Mouse (Mus musculus) gastrocnemius, postnatal 10 days (tissue): ENCODE results near the gene Chd5. TPM values are rescaled to one million over a fixed set of nuclear protein-coding genes. Genes with fewer than 3 reads are reported as not detected.

ENCODE experiments used
- DNase-seq: peaks from one replicate; pipeline ENCODE4 v3.0.0; 2021; ENCODE audit warnings: mixed read lengths
- total RNA-seq, 2 experiments: library from RNA; stranded (reverse); gene quantifications; 2 replicates each; pipeline ENCODE4 v1.2.3; 2021

Chd5 gene
- total RNA-seq, 2 experiments from 2014 or later, result 0.36 to 0.56 TPM

DNA sequence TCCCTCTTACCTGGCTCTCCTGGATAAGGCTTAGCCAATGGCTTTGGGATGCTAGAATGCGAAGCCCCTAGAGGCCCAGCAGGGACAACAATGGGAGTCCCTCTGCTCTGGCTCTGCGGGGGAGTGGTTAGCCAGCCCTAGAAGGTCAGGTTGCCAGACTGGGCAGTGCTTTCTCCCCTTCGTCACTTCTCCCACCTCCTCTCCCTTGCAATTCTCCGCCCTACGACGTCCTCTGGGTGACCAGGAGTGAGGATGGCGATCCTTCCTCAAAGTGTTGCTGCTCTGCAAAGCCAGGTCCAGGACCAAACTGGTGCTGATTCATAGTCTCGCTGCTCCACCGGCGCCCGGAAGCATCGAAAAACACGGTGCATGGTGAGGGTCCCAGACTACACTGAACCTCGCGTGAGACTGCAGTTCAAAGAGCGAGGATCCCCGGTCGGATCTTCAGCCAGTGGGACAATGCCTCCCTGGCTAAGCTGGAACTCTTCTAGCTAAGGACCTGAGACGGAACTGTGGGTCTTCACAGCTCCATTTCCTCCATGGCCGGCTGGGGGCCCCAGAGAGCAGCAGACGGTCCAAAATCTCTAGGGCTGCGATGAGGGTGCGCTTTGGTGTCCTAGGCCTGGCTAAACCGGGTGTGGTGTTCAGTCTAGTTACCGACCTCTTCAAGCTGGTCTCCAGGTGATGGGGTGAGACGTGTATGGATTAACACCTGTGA is 19.8 kb upstream of the Chd5 start, which contains the start of gene Rnf207:
TSS of gene Rnf207 (minus strand) at position 477 of the 718 bp plus-strand sequence.
- peak; percentile 50 for DNase-seq

DNA sequence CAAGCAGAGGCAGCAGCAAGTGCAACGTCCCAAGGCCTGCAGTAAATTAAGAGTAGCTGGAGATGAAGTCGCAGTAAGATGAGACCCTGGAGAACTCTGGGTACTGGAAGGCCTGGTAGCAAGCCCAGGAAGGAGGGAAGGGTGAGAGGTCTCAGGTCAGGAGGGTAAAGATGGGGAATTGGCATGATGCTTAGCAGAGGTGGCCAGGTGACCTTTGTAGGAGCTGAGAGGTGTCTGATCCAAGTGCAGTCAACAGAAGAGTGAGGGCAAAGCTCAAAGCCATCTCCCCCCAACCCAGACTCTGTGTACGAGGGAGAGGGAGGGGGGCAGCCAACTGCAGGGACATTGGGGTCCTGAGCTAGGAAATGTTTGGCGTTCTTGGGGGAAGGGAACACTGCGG is 17.0 kb upstream of the Chd5 start:
- DNase-seq, result no peak

DNA sequence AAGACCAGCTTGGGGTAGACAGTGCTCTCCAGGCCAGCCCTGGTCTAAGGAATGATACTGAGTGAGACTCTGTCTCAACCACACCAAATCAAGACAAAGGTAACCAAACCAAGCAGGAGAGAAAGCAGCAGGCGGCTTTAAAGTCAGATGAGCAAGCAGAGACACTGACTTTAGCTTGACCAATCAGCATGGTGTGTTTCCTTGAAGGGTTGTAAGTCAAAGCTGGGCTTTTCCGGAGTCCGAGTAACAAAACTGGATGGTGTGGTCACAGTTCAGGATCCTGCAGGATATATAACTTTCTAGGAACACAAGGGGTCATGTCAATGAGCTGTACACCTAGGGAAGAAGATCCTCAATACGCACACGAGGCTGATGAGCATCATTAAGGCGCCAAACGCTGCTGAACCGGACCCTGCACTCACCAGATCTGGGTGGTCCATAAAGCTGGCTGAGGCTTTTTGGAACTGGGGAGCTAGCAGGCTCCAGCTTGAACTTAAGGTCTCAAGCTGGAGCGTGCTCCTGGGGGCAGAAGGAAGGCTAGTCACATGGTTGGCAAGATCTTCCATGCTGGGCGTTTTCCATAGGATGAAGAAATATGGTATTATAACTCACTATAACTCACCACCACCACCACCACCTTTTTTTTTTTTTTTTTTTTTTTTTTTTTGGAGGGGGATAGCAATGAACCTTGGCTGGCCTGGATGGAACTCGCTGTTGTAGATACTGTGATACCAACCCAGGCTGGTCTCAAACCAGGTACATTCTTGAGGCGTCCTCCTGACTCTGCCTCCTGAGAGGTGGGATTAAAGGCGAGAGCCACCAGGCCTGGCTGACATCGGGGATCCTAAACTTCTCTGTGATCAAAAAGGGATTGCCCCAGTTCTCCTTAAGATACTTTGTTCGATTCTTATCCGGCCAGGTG is 13.5 kb upstream of the Chd5 start:
- DNase-seq, result no peak

DNA sequence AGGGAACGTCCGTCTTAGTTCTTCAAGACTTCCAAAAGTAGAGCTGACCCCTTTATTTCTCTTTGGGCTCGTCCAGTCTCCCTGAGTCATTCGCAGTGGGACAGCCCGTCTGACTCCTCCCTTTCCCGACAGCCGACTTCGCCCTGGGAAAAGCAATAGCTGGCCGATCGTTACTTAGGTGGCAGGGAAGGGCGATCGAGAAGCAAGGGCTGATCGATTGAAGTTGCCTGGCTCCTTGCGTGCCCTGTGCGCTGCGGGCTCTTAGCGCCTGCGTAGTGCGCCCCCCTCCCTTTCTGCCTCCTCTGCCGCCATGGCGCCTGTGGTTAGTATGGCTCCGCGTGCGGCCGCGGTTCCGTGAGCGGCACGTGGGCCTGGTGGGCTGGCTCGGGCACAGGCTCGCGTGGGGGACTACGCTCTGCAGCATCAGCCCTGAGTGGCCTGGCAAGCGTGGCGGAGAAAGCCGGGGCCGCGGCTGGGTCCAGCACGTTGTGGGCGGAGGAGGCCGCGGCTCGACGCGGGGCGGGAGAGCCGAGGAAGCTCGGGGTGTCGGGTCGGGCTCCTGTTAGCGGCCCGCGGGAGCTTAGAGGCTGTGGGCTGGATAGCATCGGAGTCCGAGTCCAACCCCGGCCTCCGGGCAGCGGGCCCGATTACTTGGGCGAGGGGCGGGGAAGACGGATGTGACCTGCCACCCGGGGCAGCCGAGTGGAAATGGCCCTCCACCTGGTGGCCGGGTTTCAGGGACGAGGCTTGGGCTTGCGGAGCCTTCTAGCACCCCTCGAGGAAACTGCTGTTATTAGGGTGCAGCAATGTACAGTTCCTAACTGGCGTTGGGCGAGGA is 12.7 kb upstream of the Chd5 start, which contains the start of gene Rpl22:
TSS of gene Rpl22 (plus strand) at position 169 of the 838 bp plus-strand sequence.
- peak; percentile 86 for DNase-seq

DNA sequence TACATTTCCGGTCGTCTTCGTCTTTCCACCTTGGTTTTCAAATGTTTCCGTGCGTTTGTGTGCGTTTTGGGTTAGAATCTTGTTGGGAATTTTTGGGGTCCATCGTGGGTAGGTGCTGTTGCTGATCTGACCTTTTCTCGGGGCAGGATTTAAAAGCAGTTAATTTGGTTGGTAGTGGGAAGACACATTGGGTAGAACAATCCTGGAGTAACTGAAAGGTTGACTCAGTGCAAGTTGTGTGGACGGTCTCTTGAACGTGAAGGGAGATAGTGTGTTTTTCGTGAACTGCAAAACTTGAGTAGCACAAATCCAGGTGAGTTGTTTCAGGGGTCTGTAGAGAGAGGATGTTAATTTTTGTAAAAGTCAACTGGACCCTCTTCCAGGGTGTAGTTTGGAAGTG is 11.9 kb upstream of the Chd5 start:
- no peak for DNase-seq

DNA sequence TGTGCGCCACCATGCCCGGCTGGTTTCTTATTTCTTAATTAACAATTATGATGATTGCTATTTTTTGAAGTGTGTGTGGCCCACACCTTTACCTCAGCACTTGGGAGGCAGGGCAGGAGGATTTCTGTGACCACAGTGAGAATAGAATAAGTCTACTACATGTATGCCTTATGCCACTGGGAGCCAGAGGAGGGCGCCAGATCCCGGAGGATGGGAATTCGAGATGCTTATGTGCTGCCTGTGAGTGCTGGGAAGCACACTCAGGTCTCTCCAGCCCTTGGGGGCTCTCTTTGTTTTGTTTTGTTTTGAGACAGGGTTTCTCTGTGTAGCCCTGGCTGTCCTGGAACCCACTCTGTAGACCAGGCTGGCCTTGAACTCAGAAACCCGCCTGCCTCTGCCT is 9.8 kb upstream of the Chd5 start:
- peak; percentile 50 for DNase-seq

DNA sequence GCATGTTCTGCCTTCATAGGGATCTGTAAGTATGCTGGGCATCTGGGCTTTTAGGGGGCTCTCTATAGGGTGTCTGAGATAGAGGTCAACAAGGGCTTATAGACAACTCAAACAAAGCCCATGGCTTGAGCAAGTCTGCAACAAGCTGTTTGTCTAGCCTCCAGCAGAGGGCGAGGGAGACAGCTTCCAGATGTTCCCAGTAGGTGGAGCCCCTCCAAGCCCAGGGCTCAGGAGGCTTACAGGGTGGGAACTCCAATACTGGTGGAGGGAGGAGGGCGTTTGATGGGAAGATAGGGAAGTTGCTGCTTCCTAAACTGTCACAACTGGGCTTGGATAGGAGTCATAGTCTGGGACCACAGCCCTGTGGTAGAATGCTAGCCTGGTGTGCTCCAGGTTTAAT is 5.5 kb upstream of the Chd5 start:
- peak; percentile 73 for DNase-seq

DNA sequence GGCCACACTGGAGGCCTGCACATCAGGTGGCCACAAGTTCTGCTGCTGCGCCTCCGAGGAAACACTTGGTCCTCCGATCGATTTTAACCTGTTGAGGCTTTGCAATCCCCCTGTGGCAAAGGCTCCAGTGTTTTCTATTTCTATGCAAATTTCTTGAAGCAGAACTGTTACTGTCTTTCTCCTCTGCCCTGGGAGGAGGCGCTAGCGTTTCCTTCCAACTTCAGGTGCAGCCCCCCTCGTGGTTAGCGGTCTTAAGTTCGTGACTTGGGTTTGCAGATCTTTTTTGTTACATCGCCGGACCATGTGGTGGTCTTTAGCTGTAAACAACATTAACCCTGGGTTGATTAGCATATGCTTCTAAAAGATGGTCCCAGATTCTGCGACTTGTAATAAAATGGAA is 4.9 kb upstream of the Chd5 start:
- no peak for DNase-seq

DNA sequence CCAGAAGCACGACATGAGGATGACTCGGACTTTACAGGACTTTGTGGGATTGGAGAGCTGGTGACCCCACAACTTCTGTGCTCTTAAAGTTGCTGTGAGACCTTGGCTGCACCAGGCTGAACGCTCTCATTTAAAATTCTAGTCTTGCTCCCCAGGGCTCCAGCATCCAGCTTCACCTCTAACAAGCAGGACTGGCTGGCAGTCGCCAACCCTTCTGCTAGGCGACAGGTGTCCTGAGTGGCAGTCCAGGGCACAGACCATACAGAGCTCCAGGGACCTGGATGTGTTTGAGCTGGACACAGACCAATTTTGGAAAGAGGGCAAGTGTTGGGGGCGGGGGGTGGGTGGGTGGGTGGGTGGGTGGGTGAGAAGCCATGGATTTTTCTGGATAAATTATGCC is 679 bp upstream of the Chd5 start:
- no peak for DNase-seq

DNA sequence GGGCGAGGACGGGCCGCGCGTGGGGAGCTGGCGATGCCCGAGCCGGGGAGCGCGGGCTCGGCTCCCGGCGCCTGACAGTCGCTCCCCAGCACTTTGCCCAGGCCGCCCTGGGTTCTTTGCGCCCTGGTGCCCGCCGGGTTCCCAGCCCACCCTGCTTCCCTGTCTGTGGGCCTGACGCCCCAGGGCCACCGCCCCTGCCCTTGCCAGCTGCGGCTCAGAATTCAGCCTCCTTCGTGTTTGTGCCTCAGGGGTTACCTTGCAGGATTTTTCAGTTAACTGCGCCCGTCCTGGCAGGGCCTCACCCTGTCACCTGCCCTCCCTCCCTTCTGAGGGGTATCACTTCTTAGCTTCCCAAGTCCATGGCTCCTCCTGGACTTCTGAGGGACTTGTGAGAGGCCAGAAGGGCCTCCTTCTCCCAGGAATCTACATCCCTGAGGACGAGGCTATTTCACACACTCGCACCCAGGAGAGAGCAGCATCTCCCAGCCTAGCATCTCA is 891 bp downstream of the Chd5 start:
- DNase-seq, result no peak

DNA sequence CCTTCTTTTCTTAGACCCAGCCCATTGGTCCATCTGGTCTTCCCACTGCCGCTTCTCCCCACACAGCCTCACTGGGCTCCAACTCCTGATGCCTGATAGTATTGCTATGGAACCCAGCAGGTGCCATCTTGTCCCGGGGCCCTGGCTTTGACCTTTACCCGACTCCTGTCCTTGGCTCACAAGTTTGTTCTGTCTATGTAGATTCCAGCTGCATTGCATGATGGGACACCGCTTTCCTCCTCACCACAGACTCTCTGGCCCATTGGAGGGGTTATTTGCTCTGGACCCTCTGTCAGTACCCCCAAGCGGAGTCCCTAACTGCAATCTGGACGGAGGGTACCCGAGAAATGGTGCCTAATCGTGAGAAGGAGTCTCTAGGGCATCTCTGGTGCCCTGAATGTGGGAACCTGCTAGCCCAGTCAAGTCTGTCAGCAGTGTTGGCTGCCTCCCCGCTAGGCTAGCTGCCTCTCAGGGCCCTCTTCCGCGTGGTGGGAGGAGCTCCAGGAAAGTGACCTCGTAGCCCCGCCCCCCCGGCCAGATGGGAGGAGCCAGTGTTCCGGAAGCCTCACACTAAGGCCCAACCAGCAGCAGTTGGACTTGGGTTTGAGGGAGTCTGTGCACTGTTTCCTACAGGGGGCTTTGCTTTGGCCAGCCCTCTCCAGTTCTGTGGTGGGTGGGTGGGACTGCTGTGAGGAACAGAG is 2.3 kb downstream of the Chd5 start:
- no peak for DNase-seq

DNA sequence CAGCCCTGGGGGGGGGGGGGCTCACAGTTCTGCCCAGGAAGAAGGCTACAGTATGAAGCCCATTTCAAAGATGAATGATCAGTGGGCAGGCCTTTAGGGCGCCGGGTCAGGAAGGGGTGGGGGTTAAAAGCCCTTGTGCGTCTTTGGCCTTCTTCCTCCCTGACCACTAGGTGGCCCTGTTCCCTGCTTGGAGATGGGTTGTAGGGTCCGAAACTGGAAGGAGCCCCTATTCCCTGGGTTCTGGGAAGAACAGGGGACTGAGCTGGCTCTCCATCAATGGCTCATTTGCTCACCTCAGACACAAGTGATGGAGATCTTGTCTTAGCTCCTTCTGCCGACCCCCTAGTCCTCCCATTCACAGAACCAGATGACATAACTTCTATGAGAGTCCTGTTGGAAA is 4.8 kb downstream of the Chd5 start:
- no peak for DNase-seq

DNA sequence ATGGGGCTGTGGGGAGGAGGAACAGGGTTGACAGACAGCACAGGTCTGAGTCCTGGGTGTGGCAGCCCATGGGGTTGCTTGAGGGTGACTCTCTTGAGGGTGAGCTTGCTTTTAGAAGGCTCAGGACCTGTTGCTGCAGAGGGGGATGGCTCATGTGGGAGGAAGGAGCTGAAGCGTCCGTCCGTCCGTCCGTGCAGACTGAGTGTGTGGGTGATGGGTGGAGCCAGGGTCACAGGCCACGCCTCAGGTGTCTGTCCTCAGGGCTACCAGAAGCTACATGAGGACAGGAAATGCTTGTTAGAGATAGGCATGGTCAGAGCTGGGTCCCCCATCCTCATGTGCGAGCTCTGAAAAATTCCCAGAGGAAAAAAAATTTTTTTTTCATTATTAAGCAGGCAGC is 6.2 kb downstream of the Chd5 start:
- no peak for DNase-seq

DNA sequence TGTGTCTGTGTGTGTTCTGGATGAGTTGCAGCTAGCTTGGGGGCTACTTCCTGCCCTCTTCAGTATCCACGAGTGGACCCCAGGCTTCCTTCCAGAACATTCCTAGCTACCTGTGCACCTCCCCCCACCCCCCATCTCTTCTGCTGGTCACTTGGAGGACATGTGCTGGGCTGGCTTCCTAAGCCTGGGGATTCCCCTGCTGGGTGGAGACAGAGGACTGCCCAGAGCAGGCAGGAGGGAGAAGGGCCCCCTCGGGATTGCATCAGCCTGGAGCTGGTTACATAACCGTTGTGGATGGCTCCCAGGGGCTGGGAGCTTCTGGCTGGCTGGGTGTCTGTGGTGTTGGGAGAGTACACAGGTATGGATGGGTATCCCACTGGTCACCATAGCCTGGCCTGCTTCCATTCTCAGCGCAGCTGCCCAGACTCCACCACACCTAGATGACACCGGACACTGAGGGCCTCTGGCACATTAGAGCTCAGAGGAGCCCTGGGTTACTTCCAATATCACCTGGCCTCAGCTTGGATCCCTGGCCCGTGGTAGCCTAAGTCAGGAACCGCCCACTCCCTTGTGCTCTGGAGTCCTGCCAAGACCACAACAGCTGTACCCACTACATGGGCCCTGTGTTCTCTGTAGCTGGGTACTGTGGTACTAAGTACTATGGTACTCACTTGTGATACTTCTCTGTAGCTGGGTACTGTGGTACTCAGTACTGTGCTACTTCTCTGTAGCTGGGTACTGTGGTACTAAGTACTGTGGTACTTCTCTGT is 6.9 kb downstream of the Chd5 start:
- DNase-seq, result no peak

DNA sequence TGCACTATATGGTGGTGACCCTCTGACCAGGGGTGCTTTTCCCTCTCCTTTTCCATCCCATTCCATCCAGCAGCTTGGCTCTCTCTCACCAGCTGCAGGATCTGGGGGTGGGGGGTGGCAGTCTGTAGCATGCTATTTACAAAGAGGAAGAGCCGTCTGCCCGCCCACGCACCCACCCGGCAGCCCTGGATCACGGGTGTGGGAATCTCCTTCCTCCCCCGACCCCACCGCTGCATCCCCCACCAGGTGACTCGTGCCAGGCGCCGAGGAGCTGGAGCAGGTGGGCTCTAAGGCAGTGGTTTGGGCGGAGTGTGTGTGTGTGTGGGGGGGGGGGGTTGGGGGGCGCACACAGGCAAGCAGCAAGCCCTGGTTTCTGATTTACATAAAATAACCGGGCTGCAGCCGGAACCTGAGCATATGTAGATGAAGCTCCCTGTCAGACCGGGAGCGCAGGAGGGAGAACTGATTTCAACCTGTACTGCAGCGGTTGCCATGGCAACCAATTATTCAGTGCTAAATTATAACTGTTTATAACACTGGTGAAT is 11.5 kb downstream of the Chd5 start:
- no peak for DNase-seq

DNA sequence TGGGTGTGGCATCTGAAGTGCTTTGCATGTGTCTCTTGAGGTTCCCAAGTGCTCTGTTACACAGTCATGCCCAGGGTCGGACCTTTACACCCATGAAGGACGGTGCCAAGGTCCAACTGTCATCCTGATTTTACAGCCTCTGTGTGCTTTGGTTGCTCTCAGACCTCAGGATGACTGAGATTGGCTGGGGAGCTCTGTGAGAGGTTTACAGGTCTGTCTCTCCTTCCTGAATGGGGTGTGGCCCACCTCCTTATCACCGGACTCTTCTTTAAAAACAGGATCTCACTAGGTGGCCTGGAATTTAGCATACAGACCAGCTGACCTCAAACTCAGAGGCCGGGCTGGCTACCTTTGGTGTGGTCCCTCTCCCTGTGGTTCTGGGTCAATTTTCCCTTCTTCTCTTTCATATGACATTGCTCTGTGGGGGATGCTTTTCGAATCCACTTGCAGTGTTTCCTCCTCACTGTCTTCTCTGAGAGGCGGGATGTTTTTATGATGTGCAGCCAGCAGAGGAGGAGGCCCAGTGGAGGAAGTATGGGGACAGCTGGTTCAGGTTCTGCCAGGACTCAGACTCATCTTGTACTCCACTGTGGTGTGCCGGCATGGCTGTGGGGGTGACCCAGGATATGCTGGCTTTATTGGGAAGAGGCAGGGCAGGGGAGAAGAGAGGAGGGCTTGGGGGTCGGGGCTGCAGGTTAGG is 12.4 kb downstream of the Chd5 start:
- DNase-seq, result no peak

DNA sequence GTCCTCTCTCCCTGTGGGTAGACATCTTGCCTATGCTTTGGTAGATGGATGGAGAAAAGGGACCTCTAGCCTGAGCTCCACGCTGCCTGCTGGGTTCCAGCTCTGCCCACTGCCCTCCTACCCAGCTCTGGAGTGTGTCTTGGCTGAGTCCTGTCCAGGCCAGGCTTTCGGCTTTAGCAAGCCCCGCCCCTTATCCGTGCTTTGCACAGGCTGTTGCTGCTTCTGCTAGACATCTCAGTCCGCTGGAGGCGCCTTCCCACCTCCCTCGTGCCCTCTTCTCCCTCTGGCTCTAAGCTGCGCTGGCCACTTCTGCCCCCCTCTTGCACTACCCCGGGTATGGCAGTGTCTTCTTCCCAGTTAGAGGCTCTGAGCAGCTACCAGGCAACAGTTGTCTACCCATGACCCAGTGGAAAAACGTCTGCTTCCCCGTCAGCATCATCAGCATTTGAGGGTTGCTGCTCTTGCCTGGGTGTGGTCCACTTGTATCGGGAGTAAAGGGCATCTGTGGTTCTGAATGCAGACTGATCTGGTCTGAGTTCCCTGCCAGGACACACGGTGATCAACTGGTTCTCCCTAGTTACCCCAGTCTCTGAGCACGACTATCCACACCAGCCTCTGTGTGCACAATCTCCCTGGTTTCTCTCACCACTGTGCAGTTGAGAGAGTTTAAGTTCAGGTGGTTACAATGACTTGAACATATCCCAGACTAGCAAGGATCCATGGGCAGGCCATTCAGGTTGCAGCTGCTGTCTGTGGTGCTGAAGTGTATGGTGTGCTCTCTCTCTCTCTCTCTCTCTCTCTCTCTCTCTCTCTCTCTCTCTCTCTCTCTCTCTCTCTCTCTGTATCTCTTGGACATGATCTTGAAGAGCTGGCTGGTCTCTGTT is 13.2 kb downstream of the Chd5 start:
- no peak for DNase-seq

DNA sequence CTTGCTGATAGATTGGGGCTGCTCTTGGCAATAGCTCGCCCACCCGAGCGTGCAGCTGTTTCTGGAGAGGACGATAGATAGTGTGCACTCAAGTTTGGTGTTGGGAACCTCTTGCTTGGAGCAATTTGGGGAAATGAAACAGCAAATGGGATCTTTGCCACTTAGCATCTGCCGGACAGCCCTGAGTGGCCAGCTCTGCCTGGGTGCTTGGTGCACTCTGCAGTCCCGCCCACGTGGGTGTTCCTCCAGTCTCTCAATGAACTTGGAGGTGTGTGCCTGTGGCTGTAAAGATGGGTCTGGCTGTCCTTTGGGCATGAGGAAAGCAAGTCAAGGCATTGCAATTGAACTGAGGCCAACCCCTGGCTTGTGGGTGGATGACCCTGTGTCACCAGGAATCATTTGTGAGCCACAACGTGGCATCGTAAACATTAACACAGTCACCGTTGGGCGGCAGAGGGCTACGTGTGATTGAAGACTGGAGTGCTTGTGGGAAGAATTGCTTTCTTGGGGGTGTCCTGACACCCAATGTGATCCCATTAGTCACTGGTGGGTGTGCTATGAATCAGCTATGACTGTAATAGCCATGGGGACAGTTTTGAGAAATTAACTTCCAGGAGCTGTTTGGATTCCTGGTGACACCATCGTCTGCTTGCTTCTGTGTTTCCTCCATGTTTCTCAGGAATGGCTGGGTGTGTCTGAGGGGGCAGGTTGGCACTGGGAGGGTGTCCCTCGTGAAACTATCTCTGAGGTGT is 15.6 kb downstream of the Chd5 start:
- DNase-seq, result no peak
